Mouse (Mus musculus) gastrocnemius, postnatal 25 days (tissue): Measurements from ENCODE around the gene Ephx1. TPM values are rescaled to one million over a fixed set of nuclear protein-coding genes. Genes with fewer than 3 reads are reported as not detected.
A peak's percentile ranks its signal among the peaks of the same experiment; 100 is the strongest.
"Not testable (repeated sequence)": the region's sequence is repeated elsewhere in the genome, so short reads cannot be mapped to it uniquely, and the experiment has no call there.

Experiments
- DNase-seq: peaks from one replicate; pipeline ENCODE4 v3.0.0; 2022
- total RNA-seq, 2 experiments: library from RNA; stranded (reverse); gene quantifications; 1 replicate in 1 of 2; 2 replicates in 1 of 2; pipeline ENCODE4 v1.2.3; 2021

Ephx1 gene
- total RNA-seq, 2 experiments from 2014 or later = 12.0 to 15.4 TPM

DNA sequence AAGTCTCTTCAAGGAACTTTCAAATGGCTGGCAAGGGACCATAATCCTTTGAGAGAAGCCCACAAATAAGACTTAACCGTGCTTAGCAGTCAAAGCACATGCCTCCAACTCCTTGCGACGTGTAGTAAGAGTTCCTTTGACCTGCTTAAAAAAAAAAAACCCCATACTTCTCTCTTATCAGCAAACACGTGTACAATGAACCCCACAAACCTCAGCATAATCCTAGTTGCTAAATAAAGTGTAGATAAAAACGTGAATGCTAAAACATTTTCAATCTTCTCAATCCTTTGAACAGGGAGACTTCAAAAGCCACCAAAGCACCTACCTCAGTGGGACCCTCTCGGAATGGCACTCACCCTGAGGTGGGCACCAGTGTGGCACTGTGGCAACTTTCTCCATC lies 7.3 kb downstream of the Ephx1 start:
- DNase-seq = no peak

GRCm38 (mm10) chr1:181012416-181012815 lies 8.3 kb downstream of the Ephx1 start:
- DNase-seq = no peak

DNA sequence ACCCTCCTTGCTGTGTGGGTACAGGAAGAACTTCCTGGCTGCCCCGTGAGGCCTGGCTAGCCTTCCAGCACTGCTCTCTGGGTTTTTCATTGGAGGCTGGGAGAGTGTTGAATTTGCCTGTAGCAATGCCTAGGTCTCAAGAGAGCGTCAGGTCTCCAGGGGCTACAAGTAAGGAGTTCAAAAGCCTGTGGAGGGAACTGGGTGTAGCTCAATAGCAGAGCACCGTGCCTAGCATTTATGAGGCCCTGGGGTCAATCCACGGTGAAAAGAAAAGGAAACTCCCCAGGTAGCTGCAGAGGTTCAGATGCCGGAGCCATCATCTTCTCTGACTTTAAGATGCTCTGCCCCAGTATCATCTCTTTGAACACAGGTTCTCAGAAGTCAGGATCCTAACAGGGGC lies 9.1 kb downstream of the Ephx1 start:
- no peak for DNase-seq

DNA sequence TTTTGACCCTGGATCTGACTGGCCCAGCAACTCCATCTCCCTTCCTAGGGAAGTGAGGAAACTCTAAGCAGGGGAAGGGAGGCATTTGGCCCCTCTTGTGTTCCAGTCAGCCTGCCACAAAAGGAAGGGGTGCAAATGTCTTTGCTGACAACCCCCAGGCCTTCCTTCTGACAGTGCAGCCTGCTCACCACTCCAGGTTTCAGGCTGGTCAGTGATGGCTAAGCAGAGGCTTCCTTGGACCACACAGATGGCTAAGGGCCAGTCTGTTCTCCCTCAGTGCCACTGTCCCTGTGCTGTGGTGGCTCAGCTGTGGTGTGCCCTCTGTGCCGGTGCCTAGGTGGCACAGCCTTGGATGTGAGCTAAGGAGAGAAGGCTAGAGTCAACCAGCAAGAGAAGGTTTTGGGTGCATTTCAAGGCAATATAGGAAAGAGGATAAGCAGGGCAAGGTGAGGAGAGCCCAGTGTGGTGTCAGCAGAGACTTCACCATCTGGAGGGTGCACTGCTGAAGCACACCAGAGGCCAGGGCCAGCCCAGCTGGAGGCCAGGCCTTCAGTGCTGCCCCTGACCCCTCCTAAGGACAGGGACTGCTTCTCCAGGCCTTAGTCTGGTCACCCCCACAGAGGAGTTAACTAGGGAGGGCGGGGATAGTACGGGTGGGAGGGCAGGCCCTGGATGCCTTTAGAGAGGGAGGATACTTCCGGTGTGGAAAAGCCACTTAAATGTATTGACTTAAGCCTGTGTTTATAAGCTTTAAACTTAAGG lies 10.4 kb downstream of the Ephx1 start:
- DNase-seq = no peak

- DNase-seq = peak; percentile 71
Observed at GRCm38 (mm10) chr1:181009754-181010153, 10.9 kb downstream of the Ephx1 start.

DNA sequence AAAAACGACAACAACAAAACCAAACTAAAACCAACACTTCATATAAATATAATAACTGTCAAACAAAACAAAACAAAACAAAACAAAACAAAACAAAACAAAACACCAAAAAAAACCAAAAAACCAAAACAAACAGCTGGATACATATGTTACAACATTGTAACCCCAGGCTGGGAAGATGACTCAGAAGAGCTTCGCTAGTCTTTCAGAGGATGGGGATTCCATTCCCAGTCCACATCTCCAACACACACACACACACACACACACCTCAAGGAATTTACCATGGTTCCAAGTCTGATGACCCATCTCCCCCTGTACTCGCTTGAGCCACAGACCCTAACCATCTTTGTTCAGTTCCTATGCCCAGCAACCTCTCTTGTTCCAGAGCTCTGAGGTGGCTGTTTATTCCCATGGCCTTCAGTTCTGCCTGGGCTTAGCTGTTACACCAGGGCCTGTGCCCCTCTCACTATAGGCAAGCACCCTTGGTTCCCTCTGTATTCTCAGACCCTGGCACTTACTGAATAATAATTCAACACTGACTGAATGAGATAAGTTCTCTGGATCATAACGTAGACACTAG lies 11.6 kb downstream of the Ephx1 start:
- no peak for DNase-seq

DNA sequence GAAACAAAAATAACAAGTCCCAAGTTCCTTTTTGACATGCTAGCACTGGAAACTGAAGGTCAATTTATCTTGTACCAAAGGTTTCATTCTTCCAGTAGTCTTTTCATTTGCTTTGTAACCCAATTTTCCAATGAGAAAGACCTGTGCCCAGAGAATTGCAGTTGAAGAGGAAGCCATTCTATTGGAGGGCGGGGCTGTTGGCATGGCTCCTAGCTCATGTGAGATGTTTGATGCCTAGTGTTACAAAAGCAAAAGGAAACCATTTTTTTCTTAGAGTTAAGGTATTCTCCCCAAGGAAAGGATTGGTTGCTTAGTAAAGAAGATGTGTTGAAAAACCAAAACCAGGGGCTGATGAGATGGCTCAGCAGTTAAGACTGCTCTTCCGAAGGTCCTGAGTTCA lies 12.4 kb downstream of the Ephx1 start:
- DNase-seq = no peak

- no peak for DNase-seq
Observed at GRCm38 (mm10) chr1:181007831-181008230, 12.9 kb downstream of the Ephx1 start.

DNA sequence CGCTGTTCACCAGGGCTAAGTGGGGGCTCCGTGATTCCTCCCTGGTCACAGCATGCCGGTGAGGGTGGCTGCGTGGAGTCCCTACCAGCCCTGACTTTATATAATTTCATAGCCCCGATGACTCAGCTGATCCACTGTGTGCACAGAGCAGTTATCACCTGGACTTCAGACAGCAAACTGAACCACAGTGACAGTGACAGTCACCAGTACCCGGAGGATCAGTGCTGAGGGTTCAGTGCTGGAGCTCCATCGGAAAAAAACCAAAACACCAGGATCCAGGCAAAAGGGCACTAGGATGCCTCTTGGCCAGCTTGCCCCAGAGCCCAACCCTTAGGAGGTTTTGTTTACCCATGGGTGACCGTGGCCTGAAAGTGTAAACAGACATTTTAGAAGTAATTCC lies 15.4 kb downstream of the Ephx1 start:
- no peak for DNase-seq

DNA sequence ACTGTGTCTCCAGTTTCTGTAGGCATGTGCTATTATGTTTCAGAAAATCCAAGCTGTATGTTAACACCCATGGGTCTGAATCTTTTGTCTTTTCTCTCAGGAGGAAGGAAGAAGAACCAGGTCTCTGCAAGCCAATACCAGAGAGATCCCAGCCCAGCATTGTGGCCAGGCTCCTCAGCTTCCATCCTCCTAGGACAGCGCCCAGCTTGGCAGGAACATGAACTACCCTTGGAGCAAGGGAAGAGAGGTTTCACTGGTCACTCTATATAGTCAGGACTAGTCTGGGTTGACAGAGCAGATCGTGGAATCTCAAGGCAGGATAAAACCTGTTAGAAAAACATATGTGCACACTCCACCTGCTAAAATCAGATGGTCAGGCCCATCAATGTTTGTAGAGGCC lies 16.9 kb downstream of the Ephx1 start:
- no peak for DNase-seq

DNA sequence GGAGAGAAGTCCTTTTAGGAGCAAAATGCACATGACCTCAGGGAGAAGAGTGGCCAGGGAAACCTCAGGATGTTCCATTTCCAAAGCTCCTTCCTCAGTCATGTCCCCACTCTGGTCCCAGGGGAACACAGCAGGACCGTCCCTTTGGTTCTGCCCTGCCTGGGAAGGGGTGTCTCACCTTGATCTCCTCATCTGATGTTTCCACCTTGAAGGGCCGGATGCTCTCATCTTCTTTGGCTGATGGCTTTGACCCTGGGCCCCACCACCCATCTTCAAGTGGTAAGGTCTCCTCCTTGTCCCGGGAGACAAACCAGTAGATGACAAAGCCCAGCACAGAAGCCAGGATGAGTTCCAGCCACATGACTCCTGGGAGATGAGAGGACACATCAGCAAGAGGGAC lies 19.1 kb downstream of the Ephx1 start:
- DNase-seq = no peak

DNA sequence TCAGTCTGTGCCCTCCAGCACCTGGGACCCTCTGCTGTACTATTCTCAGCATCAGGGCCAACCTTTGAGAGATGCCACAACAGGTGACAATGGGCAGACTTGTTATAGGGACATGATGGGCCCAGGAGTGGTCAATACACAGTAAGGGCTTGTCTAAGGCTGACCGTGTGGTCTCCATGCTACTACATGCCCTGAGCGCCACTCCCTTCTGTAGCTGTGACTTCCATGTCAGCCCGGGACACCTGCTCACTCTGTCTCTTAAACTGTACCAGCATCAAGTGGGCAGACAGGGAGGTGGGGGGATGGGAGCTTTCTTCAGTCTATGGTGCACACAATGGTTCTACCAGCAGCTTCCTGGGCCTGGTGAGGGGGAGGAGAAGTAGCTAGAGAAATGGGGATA lies 19.5 kb downstream of the Ephx1 start:
- no peak for DNase-seq

- no peak for DNase-seq
Observed at GRCm38 (mm10) chr1:181000501-181001092, 20.1 kb downstream of the Ephx1 start.

GRCm38 (mm10) chr1:180992142-180992541 lies 28.6 kb downstream of the Ephx1 start:
- no peak for DNase-seq

- DNase-seq = no peak
Observed at GRCm38 (mm10) chr1:180990671-180991070, 30.0 kb downstream of the Ephx1 start.

GRCm38 (mm10) chr1:180987759-180988158 lies 32.9 kb downstream of the Ephx1 start:
- peak; percentile 45 for DNase-seq

- no peak for DNase-seq
Observed at GRCm38 (mm10) chr1:180986701-180987100, 34.0 kb downstream of the Ephx1 start.

GRCm38 (mm10) chr1:180981298-180982046 lies 39.2 kb downstream of the Ephx1 start:
- DNase-seq = not testable (repeated sequence)

DNA sequence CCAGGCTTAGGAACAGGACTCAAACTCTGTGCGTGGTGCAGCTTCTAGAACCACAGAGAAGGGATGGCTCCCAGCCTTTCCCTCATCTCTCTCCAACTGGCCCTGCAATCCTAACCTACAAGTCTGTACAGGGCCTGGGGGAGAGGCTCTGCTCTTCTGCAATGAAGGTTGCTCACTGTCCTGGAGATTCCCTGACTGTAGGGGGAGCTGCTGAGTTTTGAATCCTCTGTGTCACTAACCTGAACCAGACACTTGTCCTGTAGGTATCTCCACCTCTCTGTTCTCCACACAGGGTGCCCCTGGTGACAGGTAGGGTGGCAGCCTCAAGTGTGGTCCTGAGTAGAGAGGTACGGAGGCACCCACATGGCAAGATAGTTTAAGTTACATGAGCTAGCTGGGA lies 40.2 kb downstream of the Ephx1 start:
- no peak for DNase-seq

DNA sequence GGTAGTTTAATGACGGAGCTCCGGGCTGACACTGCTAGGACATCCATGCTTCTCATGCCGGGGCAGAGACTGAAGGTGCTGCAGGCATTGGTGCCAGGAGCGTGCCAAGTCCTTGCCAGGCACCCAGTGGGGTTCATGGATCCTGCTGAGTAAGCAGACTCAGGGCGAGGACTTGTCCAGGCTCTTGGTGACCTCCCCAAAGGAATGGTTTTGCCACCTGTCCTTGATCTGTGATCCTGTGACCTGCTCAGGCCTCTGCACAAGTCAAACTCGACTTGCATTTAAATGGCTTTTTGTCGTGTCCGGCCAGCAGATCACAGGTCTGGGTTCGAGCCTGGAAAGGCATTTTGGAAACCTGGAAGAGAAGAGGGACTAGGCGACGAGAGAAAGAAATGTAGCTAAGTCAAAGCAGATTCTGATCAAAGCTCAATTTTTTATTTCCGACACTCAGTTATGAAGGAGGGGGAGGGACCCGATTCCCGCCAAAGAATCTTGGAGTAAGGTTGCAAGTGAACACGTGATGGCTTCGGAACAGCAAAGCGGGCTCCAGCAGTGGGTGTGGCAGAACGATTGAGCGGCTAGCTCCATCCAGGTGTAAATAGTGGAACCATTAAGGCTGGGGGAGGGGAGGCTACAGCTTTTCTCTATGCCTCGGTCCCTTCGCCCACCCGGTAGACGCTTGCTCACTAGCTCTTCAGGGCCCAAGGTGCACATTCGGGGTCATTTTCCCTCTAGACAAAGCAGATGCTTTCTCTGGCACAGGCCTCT lies 41.0 kb downstream of the Ephx1 start:
- no peak for DNase-seq

DNA sequence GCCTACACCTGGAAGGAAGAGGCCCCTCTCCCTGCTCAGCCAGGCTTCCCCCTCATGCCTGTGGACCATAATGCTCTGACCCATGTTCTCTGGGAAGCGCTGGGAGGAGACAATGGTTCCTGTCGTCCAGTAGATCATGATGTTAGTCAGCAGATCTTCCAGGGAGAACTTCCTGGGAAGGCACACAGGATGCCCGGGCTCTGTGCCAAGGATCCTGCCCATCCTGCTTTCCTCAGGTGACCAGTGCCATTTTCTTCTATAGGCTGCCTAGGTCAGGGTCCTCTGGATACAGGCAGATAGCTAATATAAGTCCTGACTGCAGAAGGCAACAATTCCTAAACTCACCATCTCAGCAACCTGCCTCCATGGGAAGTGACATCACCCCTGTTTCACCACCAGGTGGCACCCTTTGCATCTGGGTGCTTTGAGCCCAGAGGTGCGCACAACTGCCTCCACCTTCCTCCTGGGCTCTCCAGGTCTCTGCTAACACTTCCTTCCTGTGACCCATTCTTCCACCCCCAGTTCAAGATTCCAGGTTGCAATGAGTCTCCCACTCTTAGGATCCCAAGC lies 44.5 kb downstream of the Ephx1 start:
- no peak for DNase-seq
